Mouse (Mus musculus): Measurements from ENCODE around the gene Omg. TPM values are rescaled to one million over a fixed set of nuclear protein-coding genes. Genes with fewer than 3 reads are reported as not detected.

Gene Omg
- polyA plus RNA-seq, 1 experiment from 2014 or later = 1.9 TPM

DNA sequence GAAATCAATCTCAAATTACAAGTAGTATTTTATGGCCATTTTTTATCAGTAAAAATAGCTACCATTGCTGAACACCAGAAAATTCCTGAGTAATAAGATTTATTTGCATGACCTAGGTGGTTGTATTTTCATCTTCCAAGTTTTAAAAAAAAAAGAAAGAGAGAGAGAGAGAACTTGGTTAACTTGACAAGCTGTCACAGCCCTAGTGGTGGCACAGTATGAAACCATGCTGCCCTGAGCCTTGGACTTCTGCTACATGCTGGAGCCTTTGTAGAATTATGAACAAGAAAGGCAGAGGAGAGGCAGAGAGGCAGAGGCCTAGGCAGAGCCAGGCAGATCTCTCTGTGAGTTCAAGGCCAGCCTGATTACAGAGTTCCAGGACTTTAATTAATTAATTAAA lies 18.0 kb upstream of the Omg start:
- Histone ChIP-seq H3K9me3 (ENCODE audit: control insufficient read depth, low read length) (no peaks in the 10 kb centered on the region), H3K9ac (ENCODE audit: low read length) (no peak overlapping the region), H3K4me3 (ENCODE audit: low read depth, low read length) (no peak overlapping the region), H3K4me2 (no peak overlapping the region), H3K36me3 (ENCODE audit: control insufficient read depth, insufficient read depth, low read length) (no peaks in the 10 kb centered on the region), H3K27me3 (ENCODE audit: control insufficient read depth, insufficient read depth, low read length) (no peaks in the 10 kb centered on the region), H3K4me1 (ENCODE audit: control insufficient read depth, insufficient read depth, low read length) (no peaks in the 10 kb centered on the region), H3K27ac (ENCODE audit: low read depth, low read length) (no peak overlapping the region)
- no peak for ATAC-seq (ENCODE audit: low FRiP score)
- peak; percentile 72 for DNase-seq (ENCODE audit: low spot score, missing footprints)

DNA sequence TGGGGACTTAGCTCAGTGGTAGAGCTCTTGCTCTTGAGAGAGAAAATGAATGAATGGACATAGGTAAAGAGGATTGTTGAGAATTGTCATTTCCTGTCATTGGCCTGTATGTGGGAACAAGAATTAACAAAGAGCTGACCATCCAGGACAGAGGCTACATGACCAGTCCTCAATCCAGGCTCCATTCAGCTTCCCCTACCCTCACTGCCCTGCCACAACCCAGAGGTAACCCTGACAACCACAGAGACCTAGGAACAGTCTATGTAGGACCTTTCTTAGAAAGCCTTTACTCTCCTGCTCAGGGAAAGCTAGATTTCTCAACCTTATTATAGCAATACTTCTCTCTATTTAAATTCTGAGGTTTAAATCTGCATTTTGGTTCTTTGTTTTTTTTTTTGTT lies 16.9 kb upstream of the Omg start:
- DNase-seq (ENCODE audit: low spot score, missing footprints) (peak; percentile 83), ATAC-seq (ENCODE audit: low FRiP score) (no peak)
- H3K4me3 ChIP-seq (ENCODE audit: low read depth, low read length) = no peak overlapping the region
- no peaks in the 10 kb centered on the region for H3K4me1 ChIP-seq (ENCODE audit: control insufficient read depth, insufficient read depth, low read length)
- no peak overlapping the region for H3K27ac ChIP-seq (ENCODE audit: low read depth, low read length)
- H3K9me3 ChIP-seq (ENCODE audit: control insufficient read depth, low read length) = no peaks in the 10 kb centered on the region
- H3K9ac ChIP-seq (ENCODE audit: low read length) = no peak overlapping the region
- H3K27me3 ChIP-seq (ENCODE audit: control insufficient read depth, insufficient read depth, low read length) = no peaks in the 10 kb centered on the region
- H3K4me2 ChIP-seq = no peak overlapping the region
- no peaks in the 10 kb centered on the region for H3K36me3 ChIP-seq (ENCODE audit: control insufficient read depth, insufficient read depth, low read length)

GRCm38 (mm10) chr11:79519878-79520291 lies 16.0 kb upstream of the Omg start:
- H3K9me3 ChIP-seq (ENCODE audit: control insufficient read depth, low read length) = no peaks in the 10 kb centered on the region
- no peak overlapping the region for H3K27ac ChIP-seq (ENCODE audit: low read depth, low read length)
- H3K4me2 ChIP-seq = no peak overlapping the region
- H3K4me1 ChIP-seq (ENCODE audit: control insufficient read depth, insufficient read depth, low read length) = no peaks in the 10 kb centered on the region
- ATAC-seq (ENCODE audit: low FRiP score) = no peak
- WGBS = 85% methylated on average over 1 of the region's 1 CpGs
- no peaks in the 10 kb centered on the region for H3K27me3 ChIP-seq (ENCODE audit: control insufficient read depth, insufficient read depth, low read length)
- no peak overlapping the region for H3K9ac ChIP-seq (ENCODE audit: low read length)
- peak; percentile 56 for DNase-seq (ENCODE audit: low spot score, missing footprints)
- no peaks in the 10 kb centered on the region for H3K36me3 ChIP-seq (ENCODE audit: control insufficient read depth, insufficient read depth, low read length)
- no peak overlapping the region for H3K4me3 ChIP-seq (ENCODE audit: low read depth, low read length)

GRCm38 (mm10) chr11:79519299-79519698 lies 15.4 kb upstream of the Omg start:
- Histone ChIP-seq H3K27me3 (ENCODE audit: control insufficient read depth, insufficient read depth, low read length) (no peaks in the 10 kb centered on the region), H3K4me3 (ENCODE audit: low read depth, low read length) (no peak overlapping the region), H3K9ac (ENCODE audit: low read length) (no peak overlapping the region), H3K4me2 (no peak overlapping the region), H3K27ac (ENCODE audit: low read depth, low read length) (no peak overlapping the region), H3K4me1 (ENCODE audit: control insufficient read depth, insufficient read depth, low read length) (no peaks in the 10 kb centered on the region), H3K9me3 (ENCODE audit: control insufficient read depth, low read length) (no peaks in the 10 kb centered on the region), H3K36me3 (ENCODE audit: control insufficient read depth, insufficient read depth, low read length) (no peaks in the 10 kb centered on the region)
- WGBS = 90% methylated on average over 6 of the region's 6 CpGs
- DNase-seq (ENCODE audit: low spot score, missing footprints) (peak; percentile 59), ATAC-seq (ENCODE audit: low FRiP score) (no peak)

- ATAC-seq (ENCODE audit: low FRiP score) = no peak
- 93% methylated on average over 2 of the region's 2 CpGs for WGBS
- H3K27ac ChIP-seq (ENCODE audit: low read depth, low read length) = no peak overlapping the region
- no peaks in the 10 kb centered on the region for H3K4me1 ChIP-seq (ENCODE audit: control insufficient read depth, insufficient read depth, low read length)
- H3K4me3 ChIP-seq (ENCODE audit: low read depth, low read length) = no peak overlapping the region
- DNase-seq (ENCODE audit: low spot score, missing footprints) = peak; percentile 61
- no peaks in the 10 kb centered on the region for H3K9me3 ChIP-seq (ENCODE audit: control insufficient read depth, low read length)
- no peaks in the 10 kb centered on the region for H3K36me3 ChIP-seq (ENCODE audit: control insufficient read depth, insufficient read depth, low read length)
- no peak overlapping the region for H3K4me2 ChIP-seq
- H3K9ac ChIP-seq (ENCODE audit: low read length) = no peak overlapping the region
- no peaks in the 10 kb centered on the region for H3K27me3 ChIP-seq (ENCODE audit: control insufficient read depth, insufficient read depth, low read length)
Observed at GRCm38 (mm10) chr11:79515798-79516197, 11.9 kb upstream of the Omg start.

DNA sequence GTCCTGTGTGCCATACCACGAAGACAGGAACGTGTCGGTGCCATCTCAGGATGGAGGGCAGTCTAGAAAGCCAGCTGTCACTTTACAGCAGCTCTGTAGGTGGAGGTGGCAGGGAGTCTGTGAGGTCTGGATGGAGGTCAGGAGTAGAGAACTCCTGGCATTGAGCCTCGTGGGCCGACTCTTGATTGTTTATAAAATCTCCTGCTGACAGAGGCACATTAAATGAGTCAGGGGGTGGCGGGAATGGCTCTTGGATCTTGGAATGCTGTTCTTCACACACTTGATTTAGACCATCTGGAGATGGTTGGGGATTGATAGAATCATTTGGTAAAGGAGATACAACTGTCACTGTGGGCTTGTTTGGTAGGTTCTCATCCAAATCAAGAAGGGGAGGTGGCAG lies 11.4 kb upstream of the Omg start:
- Histone ChIP-seq H3K4me2 (no peak overlapping the region), H3K9me3 (ENCODE audit: control insufficient read depth, low read length) (no peaks in the 10 kb centered on the region), H3K9ac (ENCODE audit: low read length) (no peak overlapping the region), H3K27me3 (ENCODE audit: control insufficient read depth, insufficient read depth, low read length) (no peaks in the 10 kb centered on the region), H3K4me1 (ENCODE audit: control insufficient read depth, insufficient read depth, low read length) (no peaks in the 10 kb centered on the region), H3K4me3 (ENCODE audit: low read depth, low read length) (no peak overlapping the region), H3K27ac (ENCODE audit: low read depth, low read length) (no peak overlapping the region), H3K36me3 (ENCODE audit: control insufficient read depth, insufficient read depth, low read length) (no peaks in the 10 kb centered on the region)
- peak; percentile 19 for DNase-seq (ENCODE audit: low spot score, missing footprints)
- WGBS = 80% methylated on average over 6 of the region's 6 CpGs
- no peak for ATAC-seq (ENCODE audit: low FRiP score)

GRCm38 (mm10) chr11:79511970-79512369 lies 8.1 kb upstream of the Omg start:
- Histone ChIP-seq H3K4me1 (ENCODE audit: control insufficient read depth, insufficient read depth, low read length) (no peaks in the 10 kb centered on the region), H3K4me2 (no peak overlapping the region), H3K36me3 (ENCODE audit: control insufficient read depth, insufficient read depth, low read length) (no peaks in the 10 kb centered on the region), H3K4me3 (ENCODE audit: low read depth, low read length) (no peak overlapping the region), H3K27ac (ENCODE audit: low read depth, low read length) (no peak overlapping the region), H3K9me3 (ENCODE audit: control insufficient read depth, low read length) (no peaks in the 10 kb centered on the region), H3K27me3 (ENCODE audit: control insufficient read depth, insufficient read depth, low read length) (no peaks in the 10 kb centered on the region), H3K9ac (ENCODE audit: low read length) (no peak overlapping the region)
- WGBS = 88% methylated on average over 3 of the region's 3 CpGs
- ATAC-seq (ENCODE audit: low FRiP score) = no peak
- no peak for DNase-seq (ENCODE audit: low spot score, missing footprints)

- H3K36me3 ChIP-seq (ENCODE audit: control insufficient read depth, insufficient read depth, low read length) = no peaks in the 10 kb centered on the region
- peaks cover 7% of the 10 kb centered on the region for H3K4me1 ChIP-seq (ENCODE audit: control insufficient read depth, insufficient read depth, low read length)
- H3K9ac ChIP-seq (ENCODE audit: low read length) = no peak overlapping the region
- no peak overlapping the region for H3K4me3 ChIP-seq (ENCODE audit: low read depth, low read length)
- no peaks in the 10 kb centered on the region for H3K27me3 ChIP-seq (ENCODE audit: control insufficient read depth, insufficient read depth, low read length)
- 86% methylated on average over 7 of the region's 7 CpGs for WGBS
- no peaks in the 10 kb centered on the region for H3K9me3 ChIP-seq (ENCODE audit: control insufficient read depth, low read length)
- peak; percentile 75 for DNase-seq (ENCODE audit: low spot score, missing footprints)
- H3K27ac ChIP-seq (ENCODE audit: low read depth, low read length) = no peak overlapping the region
- ATAC-seq (ENCODE audit: low FRiP score) = no peak
- no peak overlapping the region for H3K4me2 ChIP-seq
Observed at GRCm38 (mm10) chr11:79504506-79504905, 622 bp upstream of the Omg start.

DNA sequence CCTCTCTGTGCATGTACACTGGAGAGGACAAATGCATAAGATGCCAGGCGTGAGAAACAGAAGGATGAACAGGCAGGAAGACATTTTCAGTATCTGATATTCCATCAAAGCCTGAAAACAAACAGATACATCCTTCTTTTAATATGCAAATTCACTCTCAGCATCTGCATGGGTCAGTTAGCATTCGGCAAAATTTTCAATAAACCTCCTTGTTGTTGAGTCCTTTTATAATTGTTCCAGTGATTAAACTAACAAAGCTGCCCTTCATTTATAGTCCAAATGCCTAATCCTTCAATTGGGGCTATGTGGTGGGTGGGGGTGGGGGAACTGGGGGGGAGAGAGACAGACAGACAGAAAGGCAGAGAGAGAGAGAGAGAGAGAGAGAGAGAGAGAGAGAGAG lies 967 bp downstream of the Omg start:
- DNase-seq (ENCODE audit: low spot score, missing footprints) = no peak
- no peak for ATAC-seq (ENCODE audit: low FRiP score)
- Histone ChIP-seq H3K4me1 (ENCODE audit: control insufficient read depth, insufficient read depth, low read length) (peaks cover 7% of the 10 kb centered on the region), H3K36me3 (ENCODE audit: control insufficient read depth, insufficient read depth, low read length) (no peaks in the 10 kb centered on the region), H3K27me3 (ENCODE audit: control insufficient read depth, insufficient read depth, low read length) (no peaks in the 10 kb centered on the region), H3K9ac (ENCODE audit: low read length) (no peak overlapping the region), H3K27ac (ENCODE audit: low read depth, low read length) (0 out of 2 replicates have a peak overlapping the region, but pooled peaks have one; percentile 26), H3K9me3 (ENCODE audit: control insufficient read depth, low read length) (no peaks in the 10 kb centered on the region), H3K4me2 (no peak overlapping the region), H3K4me3 (ENCODE audit: low read depth, low read length) (no peak overlapping the region)
- 22% methylated on average over 2 of the region's 2 CpGs for whole genome bisulfite sequencing

All from midbrain, embryonic 11.5 days (tissue).